7 mouse cellular contexts compared by ENCODE assay signal in the genomic region with DNA sequence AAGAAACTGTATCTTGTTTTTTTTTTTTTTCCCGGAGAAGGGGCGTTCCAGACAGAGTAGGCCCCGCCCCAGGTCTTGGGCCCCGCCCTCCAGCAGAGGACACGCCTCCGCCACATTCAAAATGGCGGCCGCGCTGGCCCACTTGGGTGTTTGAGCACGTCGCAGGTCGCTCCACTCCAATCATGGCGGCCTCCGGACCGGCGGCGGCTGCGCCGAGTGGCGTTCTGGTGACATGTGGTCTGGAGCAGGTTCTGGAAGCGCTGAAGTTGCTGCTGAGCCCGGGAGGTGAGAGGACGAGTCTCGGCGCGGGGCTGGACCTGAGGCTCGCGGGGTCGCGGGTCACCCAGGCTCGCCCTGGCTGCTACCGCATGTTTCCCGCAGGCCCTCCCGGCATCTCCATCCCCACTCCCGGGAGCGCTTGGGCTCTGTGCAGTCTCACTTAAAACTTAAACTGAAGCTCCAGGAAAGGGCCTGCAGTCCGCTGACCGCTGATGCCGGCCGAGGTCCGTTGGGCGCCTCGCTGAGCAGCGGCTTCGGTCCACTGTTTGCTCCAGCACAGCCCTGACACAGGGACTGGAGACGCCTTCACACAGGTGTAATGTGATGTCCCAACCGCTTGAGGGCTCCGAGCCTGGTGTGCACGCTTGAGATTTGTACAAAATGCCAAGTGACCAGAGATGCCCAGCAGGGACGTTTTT. TPM values are rescaled to one million over a fixed set of nuclear protein-coding genes. Genes with fewer than 3 reads are reported as not detected.
DNase-seq lines count a peak whose midpoint lies in the region; ATAC-seq lines count a peak whose summit lies in the region.

A gene (plus strand): TSS at position 98 of the 698 bp plus-strand sequence.

- H3K27ac ChIP-seq in embryonic facial prominence, embryonic 12.5 days = peak within 1 kb of the TSS; percentile 94
- H3K27ac ChIP-seq in limb, embryonic 13.5 days = peak within 1 kb of the TSS; percentile 91
- peak within 1 kb of the TSS; percentile 92 for H3K27ac ChIP-seq in midbrain, embryonic 16.5 days (ENCODE audit: low read length)

- H3K36me3 ChIP-seq in embryonic facial prominence, embryonic 12.5 days = no peaks in the 10 kb centered on the region
- H3K36me3 ChIP-seq in limb, embryonic 13.5 days = no peaks in the 10 kb centered on the region
- no peaks in the 10 kb centered on the region for H3K36me3 ChIP-seq in midbrain, embryonic 16.5 days (ENCODE audit: control insufficient read depth, insufficient read depth, low read length)

- no peaks in the 10 kb centered on the region for H3K9me3 ChIP-seq in embryonic facial prominence, embryonic 12.5 days
- no peaks in the 10 kb centered on the region for H3K9me3 ChIP-seq in limb, embryonic 13.5 days
- no peaks in the 10 kb centered on the region for H3K9me3 ChIP-seq in midbrain, embryonic 16.5 days (replicated peaks; ENCODE audit: control insufficient read depth, low read length, poor library complexity, severe bottlenecking)

- peaks cover 3% of the 10 kb centered on the region; the same call in 1 of the 2 replicates for H3K4me1 ChIP-seq in embryonic facial prominence, embryonic 12.5 days
- H3K4me1 ChIP-seq in limb, embryonic 13.5 days = peaks cover 9% of the 10 kb centered on the region
- peaks cover 4% of the 10 kb centered on the region; the same call in 1 of the 2 replicates for H3K4me1 ChIP-seq in midbrain, embryonic 16.5 days (ENCODE audit: control insufficient read depth, insufficient read depth, low read length)

- WGBS in embryonic facial prominence, embryonic 12.5 days = under 1% methylated on average over 50 of the region's 50 CpGs
- WGBS in limb, embryonic 13.5 days = under 1% methylated on average over 49 of the region's 50 CpGs
- WGBS in midbrain, embryonic 16.5 days = under 1% methylated on average over 43 of the region's 50 CpGs

- peak; percentile 90 for DNase-seq in adrenal gland, postnatal 25 days
- peak; percentile 90 to 95 for DNase-seq in heart, adult 18-20 months
- peak; percentile 84 to 93 for DNase-seq in kidney, adult 8-10 months
- peak; percentile 86 to 94 for DNase-seq in spleen, postnatal 10 days (ENCODE audit: low spot score in 2 of 2)

- H3K27me3 ChIP-seq in embryonic facial prominence, embryonic 12.5 days = no peaks in the 10 kb centered on the region
- H3K27me3 ChIP-seq in limb, embryonic 13.5 days = no peaks in the 10 kb centered on the region
- H3K27me3 ChIP-seq in midbrain, embryonic 16.5 days (ENCODE audit: control insufficient read depth, insufficient read depth, low read depth, low read length) = no peaks in the 10 kb centered on the region

- H3K4me2 ChIP-seq in embryonic facial prominence, embryonic 12.5 days (replicated peaks) = peak within 1 kb of the TSS; percentile 45
- H3K4me2 ChIP-seq in limb, embryonic 13.5 days (replicated peaks) = peak within 1 kb of the TSS; percentile 61
- peak within 1 kb of the TSS; percentile 58 for H3K4me2 ChIP-seq in midbrain, embryonic 16.5 days (ENCODE audit: low read length)

- peak within 1 kb of the TSS; percentile 75 for H3K4me3 ChIP-seq in embryonic facial prominence, embryonic 12.5 days
- peak within 1 kb of the TSS; percentile 67 for H3K4me3 ChIP-seq in limb, embryonic 13.5 days
- peak within 1 kb of the TSS; percentile 64 for H3K4me3 ChIP-seq in midbrain, embryonic 16.5 days (ENCODE audit: low read depth, low read length)

- H3K9ac ChIP-seq in embryonic facial prominence, embryonic 12.5 days = peak within 1 kb of the TSS; percentile 80
- H3K9ac ChIP-seq in limb, embryonic 13.5 days = peak within 1 kb of the TSS; percentile 85
- H3K9ac ChIP-seq in midbrain, embryonic 16.5 days (ENCODE audit: low read depth, low read length) = peak within 1 kb of the TSS; percentile 74

- ATAC-seq in embryonic facial prominence, embryonic 12.5 days (ENCODE audit: insufficient number of reproducible peaks, insufficient read depth, low FRiP score, low TSS enrichment) = peak; percentile 91
- ATAC-seq in limb, embryonic 13.5 days (ENCODE audit: low FRiP score, low read depth) = peak; percentile 94
- ATAC-seq in midbrain, embryonic 16.5 days = peak; percentile 96

RNA-seq across cellular contexts. Expression of the gene that starts here (rescaled TPM):
- total RNA-seq in adrenal gland, postnatal 25 days (2021) = 10.8 and 13.7 TPM in 2 replicates
- 12.0 and 12.6 TPM in 2 replicates for polyA plus RNA-seq in embryonic facial prominence, embryonic 12.5 days (2016; fragmentation: Nextera tagmentation; extraction: Ambion mirVana)
- total RNA-seq in heart, adult 18-20 months (2021) = 10 to 100 TPM in 1 of 2 experiments, 1 to 10 TPM in 1; 10.0 to 10.8 TPM
- polyA plus RNA-seq in limb, embryonic 13.5 days (2015; fragmentation: Nextera tagmentation; extraction: Ambion mirVana) = 9.5 and 10.3 TPM in 2 replicates
- polyA plus RNA-seq in midbrain, embryonic 16.5 days (2015; fragmentation: Nextera tagmentation; extraction: Ambion mirVana) = 6.1 and 6.3 TPM in 2 replicates

Comparison
In these comparisons a context has a peak if more than half of its experiments do, and no peak if none do; other contexts are left out.
1. Peak in every context shown above with its lines: DNase-seq, ATAC-seq, H3K4me3 ChIP-seq and H3K27ac ChIP-seq.